Mouse (Mus musculus): Measurements from ENCODE around the gene Clec10a. TPM values are rescaled to one million over a fixed set of nuclear protein-coding genes. Genes with fewer than 3 reads are reported as not detected.
"Not testable (repeated sequence)": the region's sequence is repeated elsewhere in the genome, so short reads cannot be mapped to it uniquely, and the experiment has no call there.

The Clec10a gene
- not detected in 2 replicates for polyA plus RNA-seq (2011; ENCODE audit: insufficient read length, low read depth, missing spikeins)

GRCm38 (mm10) chr11:70155897-70156296 lies at the start of gene Clec10a:
Gene Clec10a, plus strand, starts transcription at chr11:70156197.
- not testable (repeated sequence) for H3K27ac ChIP-seq (ENCODE audit: insufficient read depth, low read length)

GRCm38 (mm10) chr11:70107085-70107484 lies 48.9 kb upstream of the Clec10a start:
- Histone ChIP-seq H3K4me3 (ENCODE audit: insufficient read depth, low read length) (no peak overlapping the region), H3K4me1 (ENCODE audit: control insufficient read depth, insufficient read depth, low read length) (no peaks in the 10 kb centered on the region), H3K27ac (ENCODE audit: insufficient read depth, low read length) (no peak overlapping the region)
- TF ChIP-seq POLR2A (IDR thresholded peaks at IDR 0.05; ENCODE audit: low read depth, low read length) (no peak), CTCF (IDR thresholded peaks at IDR 0.05; ENCODE audit: borderline replicate concordance, insufficient read depth, low read length) (no peak)

More at GRCm38 (mm10) chr11:70155897-70156296, at the start of gene Clec10a:
- H3K4me1 ChIP-seq (ENCODE audit: control insufficient read depth, insufficient read depth, low read length); H3K4me3 ChIP-seq (ENCODE audit: insufficient read depth, low read length): not testable (repeated sequence)

GRCm38 (mm10) chr11:70110146-70110545 lies 45.9 kb upstream of the Clec10a start:
- H3K27ac ChIP-seq (ENCODE audit: insufficient read depth, low read length) = no peak overlapping the region
- H3K4me1 ChIP-seq (ENCODE audit: control insufficient read depth, insufficient read depth, low read length) = peaks cover 3% of the 10 kb centered on the region; the same call in 1 of the 2 replicates
- TF ChIP-seq POLR2A (IDR thresholded peaks at IDR 0.05; ENCODE audit: low read depth, low read length) (no peak), CTCF (IDR thresholded peaks at IDR 0.05; ENCODE audit: borderline replicate concordance, insufficient read depth, low read length) (peak; percentile 71; the same call in 1 of the 2 replicates)
- H3K4me3 ChIP-seq (ENCODE audit: insufficient read depth, low read length) = no peak overlapping the region

GRCm38 (mm10) chr11:70114562-70114961 lies 41.4 kb upstream of the Clec10a start:
- Histone ChIP-seq H3K27ac (ENCODE audit: insufficient read depth, low read length) (no peak overlapping the region), H3K4me1 (ENCODE audit: control insufficient read depth, insufficient read depth, low read length) (peaks cover 3% of the 10 kb centered on the region; the same call in 1 of the 2 replicates), H3K4me3 (ENCODE audit: insufficient read depth, low read length) (no peak overlapping the region)
- no peak for TF ChIP-seq CTCF (IDR thresholded peaks at IDR 0.05; ENCODE audit: borderline replicate concordance, insufficient read depth, low read length)

- Histone ChIP-seq H3K4me3 (ENCODE audit: insufficient read depth, low read length) (no peak overlapping the region), H3K27ac (ENCODE audit: insufficient read depth, low read length) (no peak overlapping the region), H3K4me1 (ENCODE audit: control insufficient read depth, insufficient read depth, low read length) (peaks cover 3% of the 10 kb centered on the region; the same call in 1 of the 2 replicates)
- TF ChIP-seq CTCF (IDR thresholded peaks at IDR 0.05; ENCODE audit: borderline replicate concordance, insufficient read depth, low read length) = no peak
- TF ChIP-seq POLR2A (IDR thresholded peaks at IDR 0.05; ENCODE audit: low read depth, low read length) = no peak
These were observed 40.1 kb upstream of the Clec10a start for GRCm38 (mm10) chr11:70115901-70116300.

GRCm38 (mm10) chr11:70129926-70130379 lies 26.0 kb upstream of the Clec10a start, which contains the start of gene Mgl2:
Gene Mgl2, plus strand, starts transcription at chr11:70130329.
- TF ChIP-seq POLR2A (IDR thresholded peaks at IDR 0.05; ENCODE audit: low read depth, low read length) (no peak), CTCF (IDR thresholded peaks at IDR 0.05; ENCODE audit: borderline replicate concordance, insufficient read depth, low read length) (no peak)
- H3K4me1 ChIP-seq (ENCODE audit: control insufficient read depth, insufficient read depth, low read length) = no peaks in the 10 kb centered on the region
- no peak within 1 kb of the TSS for H3K27ac ChIP-seq (ENCODE audit: insufficient read depth, low read length)
- H3K4me3 ChIP-seq (ENCODE audit: insufficient read depth, low read length) = no peak within 1 kb of the TSS

- not testable (repeated sequence) for H3K27ac ChIP-seq (ENCODE audit: insufficient read depth, low read length); H3K4me3 ChIP-seq (ENCODE audit: insufficient read depth, low read length)
These were observed 21.0 kb upstream of the Clec10a start for GRCm38 (mm10) chr11:70135001-70135400.

GRCm38 (mm10) chr11:70135925-70136324 lies 20.1 kb upstream of the Clec10a start:
- not testable (repeated sequence) for H3K4me3 ChIP-seq (ENCODE audit: insufficient read depth, low read length); H3K4me1 ChIP-seq (ENCODE audit: control insufficient read depth, insufficient read depth, low read length); H3K27ac ChIP-seq (ENCODE audit: insufficient read depth, low read length)

More at GRCm38 (mm10) chr11:70135001-70135400, 21.0 kb upstream of the Clec10a start:
- H3K4me1 ChIP-seq (ENCODE audit: control insufficient read depth, insufficient read depth, low read length) = not testable (repeated sequence)

GRCm38 (mm10) chr11:70139171-70139570 lies 16.8 kb upstream of the Clec10a start:
- Histone ChIP-seq H3K27ac (ENCODE audit: insufficient read depth, low read length) (no peak overlapping the region), H3K4me3 (ENCODE audit: insufficient read depth, low read length) (no peak overlapping the region), H3K4me1 (ENCODE audit: control insufficient read depth, insufficient read depth, low read length) (no peaks in the 10 kb centered on the region)
- TF ChIP-seq POLR2A (IDR thresholded peaks at IDR 0.05; ENCODE audit: low read depth, low read length) (no peak), CTCF (IDR thresholded peaks at IDR 0.05; ENCODE audit: borderline replicate concordance, insufficient read depth, low read length) (no peak)

- TF ChIP-seq POLR2A (IDR thresholded peaks at IDR 0.05; ENCODE audit: low read depth, low read length) (no peak), CTCF (IDR thresholded peaks at IDR 0.05; ENCODE audit: borderline replicate concordance, insufficient read depth, low read length) (no peak)
- H3K27ac ChIP-seq (ENCODE audit: insufficient read depth, low read length) = no peak overlapping the region
- no peaks in the 10 kb centered on the region for H3K4me1 ChIP-seq (ENCODE audit: control insufficient read depth, insufficient read depth, low read length)
- H3K4me3 ChIP-seq (ENCODE audit: insufficient read depth, low read length) = no peak overlapping the region
These were observed 4.9 kb upstream of the Clec10a start for GRCm38 (mm10) chr11:70151072-70151471.

- no peaks in the 10 kb centered on the region for H3K4me1 ChIP-seq (ENCODE audit: control insufficient read depth, insufficient read depth, low read length)
- no peak overlapping the region for H3K27ac ChIP-seq (ENCODE audit: insufficient read depth, low read length)
- no peak overlapping the region for H3K4me3 ChIP-seq (ENCODE audit: insufficient read depth, low read length)
- TF ChIP-seq CTCF (IDR thresholded peaks at IDR 0.05; ENCODE audit: borderline replicate concordance, insufficient read depth, low read length) = no peak
- no peak for TF ChIP-seq POLR2A (IDR thresholded peaks at IDR 0.05; ENCODE audit: low read depth, low read length)
These were observed 6.3 kb downstream of the Clec10a start for GRCm38 (mm10) chr11:70162336-70162735.

Data from embryonic fibroblast, embryonic 13.5 days (primary cell).